Mouse (Mus musculus) limb, embryonic 15.5 days (tissue): ENCODE measurements around the gene Syn3. TPM values are rescaled to one million over a fixed set of nuclear protein-coding genes. Genes with fewer than 3 reads are reported as not detected.

Experiments used
- ATAC-seq: fragments of 200-750 bp; cut with Nextera tagmentation; 2 replicates; pipeline ENCODE4 v1.8.0; 2017; ENCODE audit warnings: low read depth, moderate TSS enrichment; ENCODE audit not compliant: insufficient number of reproducible peaks, low FRiP score, low TSS enrichment
- H3K27ac ChIP-seq: fragments of 300-500 bp; sonication (generic); 2 replicates; pipeline ENCODE4 v1.5.1; 2015; ENCODE audit warnings: moderate library complexity, mild to moderate bottlenecking, inconsistent platforms
- H3K27me3 ChIP-seq: fragments of 300-500 bp; sonication (generic); 2 replicates; pipeline ENCODE4 v1.6.1; 2015; ENCODE audit warnings: inconsistent platforms
- H3K36me3 ChIP-seq: fragments of 300-500 bp; sonication (generic); 2 replicates; pipeline ENCODE4 v1.6.1; 2015; ENCODE audit warnings: inconsistent platforms
- H3K4me1 ChIP-seq: fragments of 300-500 bp; sonication (generic); 2 replicates; pipeline ENCODE4 v1.6.1; 2015; ENCODE audit warnings: inconsistent platforms
- H3K4me2 ChIP-seq: fragments of 300-500 bp; sonication (generic); 2 replicates; pipeline ENCODE4 v1.6.1; 2015; ENCODE audit warnings: mild to moderate bottlenecking, inconsistent platforms
- H3K4me3 ChIP-seq: fragments of 300-500 bp; sonication (generic); 2 replicates; pipeline ENCODE4 v1.5.1; 2015; ENCODE audit warnings: mild to moderate bottlenecking, inconsistent platforms
- H3K9ac ChIP-seq: fragments of 300-500 bp; sonication (generic); 2 replicates; pipeline ENCODE4 v1.6.1; 2015; ENCODE audit warnings: inconsistent platforms
- H3K9me3 ChIP-seq: fragments of 300-500 bp; sonication (generic); 2 replicates; pipeline ENCODE4 v1.6.1; 2016; ENCODE audit warnings: inconsistent platforms
- WGBS: fragments of 180-500 bp; shearing (Covaris S2); methylation state at CpG from one replicate; pipeline ENCODE4 v1.1.7; 2015; 5-methylcytosine and 5-hydroxymethylcytosine counted together
- polyA plus RNA-seq: library from polyadenylated mRNA; unstranded; fragments of >200 nt; fragmentation: Nextera tagmentation; extraction: Ambion mirVana; gene quantifications from 2 replicates; pipeline ENCODE4 v1.2.1, GENCODE M21; 2015

Gene Syn3
- polyA plus RNA-seq, 1 experiment from 2014 or later, result 1.7 TPM

GRCm38 (mm10) chr10:86485971-86486370, 12.7 kb downstream of the Syn3 start:
- no peak overlapping the region for H3K27ac ChIP-seq
- no peaks in the 10 kb centered on the region for H3K27me3 ChIP-seq
- H3K36me3 ChIP-seq, result no peaks in the 10 kb centered on the region
- 82% methylated on average over 4 of the region's 4 CpGs for WGBS
- no peak overlapping the region for H3K4me2 ChIP-seq
- no peaks in the 10 kb centered on the region for H3K9me3 ChIP-seq
- H3K9ac ChIP-seq, result no peak overlapping the region
- no peak overlapping the region for H3K4me3 ChIP-seq
- no peak for ATAC-seq
- no peaks in the 10 kb centered on the region for H3K4me1 ChIP-seq

- H3K36me3 ChIP-seq, result no peaks in the 10 kb centered on the region
- peaks cover 6% of the 10 kb centered on the region; the same call in 1 of the 2 replicates for H3K4me1 ChIP-seq
- no peak overlapping the region for H3K4me3 ChIP-seq
- H3K9me3 ChIP-seq, result no peaks in the 10 kb centered on the region
- WGBS, result 27% methylated on average over 3 of the region's 3 CpGs
- no peaks in the 10 kb centered on the region for H3K27me3 ChIP-seq
- H3K9ac ChIP-seq, result no peak overlapping the region
- no peak overlapping the region for H3K27ac ChIP-seq
- no peak overlapping the region for H3K4me2 ChIP-seq
- ATAC-seq, result no peak
Observed at GRCm38 (mm10) chr10:86483968-86484367, 14.7 kb downstream of the Syn3 start.

- Histone ChIP-seq H3K36me3 (no peaks in the 10 kb centered on the region), H3K9me3 (no peaks in the 10 kb centered on the region), H3K27ac (no peak overlapping the region), H3K4me2 (no peak overlapping the region), H3K9ac (no peak overlapping the region), H3K27me3 (no peaks in the 10 kb centered on the region), H3K4me1 (peaks cover 6% of the 10 kb centered on the region; the same call in 1 of the 2 replicates), H3K4me3 (no peak overlapping the region)
- 12% methylated on average over 1 of the region's 1 CpGs for WGBS
- ATAC-seq, result no peak
Observed at GRCm38 (mm10) chr10:86482496-86482895, 16.2 kb downstream of the Syn3 start.

- H3K36me3 ChIP-seq, result no peaks in the 10 kb centered on the region
Observed at GRCm38 (mm10) chr10:86480711-86481110, 18.0 kb downstream of the Syn3 start.

GRCm38 (mm10) chr10:86479718-86480121, 19.0 kb downstream of the Syn3 start:
- WGBS, result 13% methylated on average over 4 of the region's 4 CpGs
- no peak for ATAC-seq
- Histone ChIP-seq H3K4me2 (no peak overlapping the region), H3K9ac (no peak overlapping the region), H3K27me3 (no peaks in the 10 kb centered on the region), H3K36me3 (no peaks in the 10 kb centered on the region), H3K9me3 (no peaks in the 10 kb centered on the region), H3K4me3 (no peak overlapping the region), H3K27ac (no peak overlapping the region), H3K4me1 (peaks cover 6% of the 10 kb centered on the region; the same call in 1 of the 2 replicates)

More at GRCm38 (mm10) chr10:86480711-86481110, 18.0 kb downstream of the Syn3 start:
- Histone ChIP-seq H3K27me3 (no peaks in the 10 kb centered on the region), H3K27ac (no peak overlapping the region), H3K4me3 (no peak overlapping the region), H3K4me1 (peaks cover 6% of the 10 kb centered on the region; the same call in 1 of the 2 replicates), H3K9ac (no peak overlapping the region), H3K4me2 (no peak overlapping the region), H3K9me3 (no peaks in the 10 kb centered on the region)
- WGBS, result 61% methylated on average over 6 of the region's 6 CpGs
- no peak for ATAC-seq

GRCm38 (mm10) chr10:86476720-86477119, 22.0 kb downstream of the Syn3 start:
- Histone ChIP-seq H3K4me2 (no peak overlapping the region), H3K4me3 (no peak overlapping the region), H3K27ac (no peak overlapping the region), H3K4me1 (peaks cover 6% of the 10 kb centered on the region; the same call in 1 of the 2 replicates), H3K36me3 (no peaks in the 10 kb centered on the region), H3K9me3 (no peaks in the 10 kb centered on the region), H3K27me3 (no peaks in the 10 kb centered on the region), H3K9ac (no peak overlapping the region)
- 81% methylated on average over 7 of the region's 7 CpGs for WGBS
- no peak for ATAC-seq

GRCm38 (mm10) chr10:86475270-86475669, 23.4 kb downstream of the Syn3 start:
- Histone ChIP-seq H3K4me3 (no peak overlapping the region), H3K27ac (no peak overlapping the region), H3K27me3 (no peaks in the 10 kb centered on the region), H3K9ac (no peak overlapping the region), H3K9me3 (no peaks in the 10 kb centered on the region), H3K4me1 (peaks cover 6% of the 10 kb centered on the region; the same call in 1 of the 2 replicates), H3K36me3 (no peaks in the 10 kb centered on the region), H3K4me2 (no peak overlapping the region)
- WGBS, result 85% methylated on average over 5 of the region's 5 CpGs
- no peak for ATAC-seq

GRCm38 (mm10) chr10:86474176-86475154, 24.2 kb downstream of the Syn3 start:
- Histone ChIP-seq H3K4me1 (no peaks in the 10 kb centered on the region), H3K4me2 (no peak overlapping the region), H3K36me3 (no peaks in the 10 kb centered on the region), H3K9ac (no peak overlapping the region), H3K4me3 (no peak overlapping the region), H3K27ac (no peak overlapping the region), H3K9me3 (no peaks in the 10 kb centered on the region), H3K27me3 (no peaks in the 10 kb centered on the region)
- ATAC-seq, result no peak
- WGBS, result 46% methylated on average over 8 of the region's 8 CpGs

GRCm38 (mm10) chr10:86473637-86474154, 25.0 kb downstream of the Syn3 start:
- no peak overlapping the region for H3K9ac ChIP-seq
- no peaks in the 10 kb centered on the region for H3K4me1 ChIP-seq
- 32% methylated on average over 3 of the region's 3 CpGs for WGBS

GRCm38 (mm10) chr10:86468612-86469546, 29.8 kb downstream of the Syn3 start:
- 70% methylated on average over 13 of the region's 13 CpGs for WGBS
- Histone ChIP-seq H3K27me3 (no peaks in the 10 kb centered on the region), H3K4me1 (no peaks in the 10 kb centered on the region), H3K27ac (no peak overlapping the region), H3K9ac (no peak overlapping the region), H3K4me2 (no peak overlapping the region), H3K36me3 (no peaks in the 10 kb centered on the region), H3K4me3 (no peak overlapping the region), H3K9me3 (no peaks in the 10 kb centered on the region)
- ATAC-seq, result no peak

More at GRCm38 (mm10) chr10:86473637-86474154, 25.0 kb downstream of the Syn3 start:
- Histone ChIP-seq H3K4me3 (no peak overlapping the region), H3K36me3 (no peaks in the 10 kb centered on the region), H3K27ac (no peak overlapping the region), H3K9me3 (no peaks in the 10 kb centered on the region), H3K4me2 (no peak overlapping the region), H3K27me3 (no peaks in the 10 kb centered on the region)
- no peak for ATAC-seq

- peaks cover 6% of the 10 kb centered on the region for H3K4me1 ChIP-seq
- H3K27ac ChIP-seq, result no peak overlapping the region
- H3K9me3 ChIP-seq, result no peaks in the 10 kb centered on the region
- 27% methylated on average over 5 of the region's 5 CpGs for WGBS
- H3K9ac ChIP-seq, result no peak overlapping the region
- no peaks in the 10 kb centered on the region for H3K27me3 ChIP-seq
- no peaks in the 10 kb centered on the region for H3K36me3 ChIP-seq
- ATAC-seq, result peak; percentile 66; the same call in 1 of the 2 replicates
- no peak overlapping the region for H3K4me2 ChIP-seq
- no peak overlapping the region for H3K4me3 ChIP-seq
Observed at GRCm38 (mm10) chr10:86463538-86464199, 35.0 kb downstream of the Syn3 start.
